Mouse (Mus musculus) c-Kit-positive CD71-negative TER-119-negative erythroid progenitor cells, embryonic 14.5 days (primary cell): Measurements from ENCODE around the gene Sftpa1.

ENCODE experiments used
- DNase-seq: peaks from one replicate; pipeline ENCODE4 v3.0.0-alpha.2; 2013; ENCODE audit warnings: low read depth

The Sftpa1 gene

DNA sequence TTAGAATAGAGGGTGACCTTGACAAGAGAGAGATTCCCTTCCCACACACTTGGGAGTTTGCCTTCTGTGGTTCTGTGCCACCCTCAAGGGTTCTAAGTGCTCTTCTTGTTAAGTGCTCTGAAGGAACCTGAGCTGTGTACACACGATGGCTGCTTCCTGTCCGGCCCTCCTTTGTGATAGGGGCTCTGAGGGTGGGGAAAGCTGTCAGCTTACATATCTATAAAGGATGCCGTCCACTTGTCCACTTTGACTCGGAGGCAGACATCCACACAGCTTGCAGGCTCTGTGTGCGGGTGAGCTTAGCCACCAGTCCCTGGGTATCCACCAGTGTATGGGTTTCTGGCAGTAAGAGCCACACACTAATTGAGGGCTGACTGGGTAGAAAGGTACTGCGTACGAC is at the start of gene Sftpa1:
Gene Sftpa1 (plus strand): TSS at position 243 of the 400 bp plus-strand sequence.
- no peak for DNase-seq

- no peak for DNase-seq
Measured at GRCm38 (mm10) chr14:41082408-41082807, 49.2 kb upstream of the Sftpa1 start.

DNA sequence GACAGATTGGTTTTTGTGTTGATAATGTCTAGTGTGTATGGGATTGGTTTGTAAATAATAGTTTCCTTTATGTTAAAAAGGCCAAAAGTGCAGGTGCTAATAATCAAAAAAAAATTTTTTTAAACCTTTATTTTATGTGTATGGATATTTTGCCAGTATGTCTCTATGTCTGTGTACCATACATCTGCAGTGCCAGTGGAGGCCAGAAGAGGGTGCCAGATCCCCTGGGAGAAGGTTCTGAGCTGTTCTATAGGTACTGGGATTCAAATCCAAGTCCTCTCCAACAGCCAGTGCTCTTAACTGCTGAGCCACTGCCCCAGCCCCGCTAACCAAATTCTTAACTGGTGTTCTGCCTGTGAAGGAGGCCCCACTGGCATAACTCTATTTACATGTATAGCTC is 44.1 kb upstream of the Sftpa1 start:
- DNase-seq: peak; percentile 6

DNA sequence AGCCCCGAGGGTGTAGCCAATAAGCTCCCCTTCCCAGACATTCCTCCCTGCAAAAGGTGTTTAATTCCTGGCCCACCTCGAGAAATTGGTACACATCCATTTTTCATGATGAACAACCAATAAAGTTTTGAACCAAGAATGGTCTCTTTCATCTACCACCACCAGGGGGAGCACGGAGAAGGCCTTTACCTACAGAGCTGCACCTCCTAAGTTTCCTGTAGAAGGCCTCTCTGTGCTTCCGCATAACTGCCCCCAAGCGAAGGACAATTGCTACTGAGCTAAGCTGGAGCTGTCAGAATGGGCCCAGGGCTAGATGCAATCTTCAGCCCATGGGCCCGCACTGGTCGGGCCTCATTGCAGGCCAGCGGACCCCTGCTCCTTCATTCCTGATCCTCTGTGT is 40.8 kb upstream of the Sftpa1 start:
- DNase-seq: peak; percentile 18

DNA sequence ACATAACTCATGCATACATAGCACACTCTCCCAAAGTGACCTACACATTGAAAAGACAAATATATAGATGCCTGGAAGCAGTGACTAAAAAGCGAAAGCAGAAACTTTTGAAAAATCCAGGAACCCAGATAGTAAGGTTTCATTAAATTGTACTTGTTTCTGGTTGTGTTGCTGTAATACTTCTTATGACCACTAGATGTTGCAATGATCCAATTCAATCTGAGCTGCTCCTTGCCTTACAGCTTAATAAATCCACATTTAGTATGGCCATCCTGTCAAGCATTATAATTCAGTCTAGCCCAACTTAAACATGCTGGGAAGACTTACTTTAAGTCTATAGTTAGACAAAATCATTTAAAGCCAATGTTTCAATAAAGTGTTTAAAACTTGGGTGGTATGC is 37.5 kb upstream of the Sftpa1 start:
- no peak for DNase-seq

DNA sequence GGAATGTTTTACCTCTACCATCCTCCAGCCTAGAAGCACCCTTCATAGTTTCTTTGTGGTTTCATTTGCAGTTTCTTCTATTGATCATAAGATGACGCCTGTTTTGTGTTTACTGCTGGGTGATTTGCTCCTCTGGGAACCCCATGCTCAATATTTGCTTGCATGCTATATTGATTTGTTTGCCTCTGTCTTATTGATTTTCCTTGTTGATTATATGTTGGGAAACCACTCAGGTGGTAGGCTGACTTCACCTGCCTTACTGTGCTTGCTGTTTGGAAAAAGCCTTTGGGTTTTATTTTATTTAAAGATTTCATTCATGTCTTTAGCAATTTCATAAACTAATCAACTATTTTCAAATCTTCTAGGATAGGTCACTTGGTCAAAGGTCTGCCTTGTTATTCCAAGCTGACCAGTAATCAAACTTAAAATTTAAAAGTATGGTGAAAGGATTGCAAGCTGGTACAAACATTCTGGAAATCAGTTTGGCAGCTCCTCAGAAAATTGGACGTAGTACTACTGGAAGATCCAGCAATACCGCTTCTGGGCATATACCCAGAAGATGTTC is 35.2 kb upstream of the Sftpa1 start:
- DNase-seq: no peak

- no peak for DNase-seq
Measured at GRCm38 (mm10) chr14:41098726-41099125, 32.9 kb upstream of the Sftpa1 start.

DNA sequence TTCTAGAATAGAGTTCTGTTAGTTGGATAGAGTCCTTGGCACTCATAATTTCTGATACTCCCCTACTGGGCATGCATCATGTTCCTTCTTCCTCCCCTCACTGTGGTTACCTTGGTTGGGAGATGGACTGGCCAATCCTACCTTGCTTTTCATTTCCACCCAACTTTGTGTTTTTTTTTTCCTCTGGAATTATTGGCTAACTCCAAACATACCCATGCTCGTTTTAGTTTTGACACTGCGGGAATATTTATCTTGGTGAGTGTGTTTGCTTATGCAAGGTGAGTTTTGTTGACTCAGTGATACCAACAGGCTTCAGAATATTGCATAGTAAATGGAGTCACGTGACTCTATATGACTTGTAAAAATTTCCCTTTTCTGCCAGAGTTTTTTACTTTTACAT is 30.9 kb upstream of the Sftpa1 start:
- DNase-seq: no peak

DNA sequence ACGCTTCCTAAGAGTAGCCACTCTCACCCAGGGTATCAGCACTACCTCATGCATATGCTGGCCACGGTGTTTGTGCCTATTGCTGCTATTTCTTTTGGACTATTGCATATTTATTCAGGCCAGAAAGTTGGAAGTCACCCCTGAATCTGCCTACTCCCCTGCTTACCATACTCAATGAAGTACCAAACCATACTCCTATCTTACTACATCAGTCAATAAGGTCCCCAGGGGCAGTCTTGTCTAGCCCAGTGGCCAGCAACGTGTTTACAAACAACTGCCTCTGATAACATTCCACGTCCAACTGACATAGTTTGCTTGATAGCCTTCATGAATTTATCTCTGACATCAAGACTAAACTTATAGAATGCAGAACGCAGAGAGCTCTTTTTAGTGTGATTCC is 30.3 kb upstream of the Sftpa1 start:
- DNase-seq: no peak

DNA sequence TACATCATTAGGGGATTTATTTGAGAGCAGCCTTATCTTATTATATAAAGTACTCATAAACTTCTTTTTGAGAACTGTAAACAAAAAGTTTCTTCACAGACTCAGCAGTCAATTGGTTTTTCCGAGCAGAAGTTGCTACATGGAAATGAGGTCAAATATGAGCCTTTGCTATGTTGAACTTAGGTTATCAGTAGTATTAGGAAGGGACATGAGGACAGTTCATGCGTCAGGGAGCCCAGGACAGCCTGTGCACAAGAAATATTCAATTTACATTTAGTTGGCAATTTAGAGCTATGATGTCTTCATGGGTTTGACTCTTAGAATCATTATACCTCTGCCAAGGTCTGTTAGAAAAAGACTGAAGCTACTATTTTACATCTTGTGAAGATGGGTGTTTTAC is 29.3 kb upstream of the Sftpa1 start:
- no peak for DNase-seq

- DNase-seq: no peak
Measured at GRCm38 (mm10) chr14:41104853-41105444, 26.6 kb upstream of the Sftpa1 start, which contains the start of gene Mat1a. Gene Mat1a, plus strand, starts transcription at chr14:41105035.

- no peak for DNase-seq
Measured at GRCm38 (mm10) chr14:41111031-41111668, 20.4 kb upstream of the Sftpa1 start.

- DNase-seq: no peak
Measured at GRCm38 (mm10) chr14:41112944-41113343, 18.6 kb upstream of the Sftpa1 start.

DNA sequence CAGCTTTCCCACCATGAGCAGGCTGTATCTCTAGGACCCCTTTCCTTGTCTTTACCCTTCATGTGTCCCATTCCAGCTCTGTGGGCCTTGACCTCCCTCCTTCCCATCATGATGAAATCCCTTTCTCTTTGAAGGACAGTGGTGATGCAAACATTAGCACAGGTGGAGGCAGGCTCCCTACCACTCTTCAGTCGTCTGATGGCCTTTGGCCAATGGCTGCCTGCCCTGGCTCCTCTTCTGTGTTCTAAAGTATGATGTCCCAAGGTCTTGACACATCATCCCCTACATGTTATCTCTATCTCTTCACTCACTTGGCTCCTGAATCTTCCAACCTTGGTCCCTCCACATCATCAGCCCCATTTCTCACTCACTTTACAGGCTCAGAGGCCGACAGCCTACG is 15.3 kb upstream of the Sftpa1 start:
- DNase-seq: no peak

DNA sequence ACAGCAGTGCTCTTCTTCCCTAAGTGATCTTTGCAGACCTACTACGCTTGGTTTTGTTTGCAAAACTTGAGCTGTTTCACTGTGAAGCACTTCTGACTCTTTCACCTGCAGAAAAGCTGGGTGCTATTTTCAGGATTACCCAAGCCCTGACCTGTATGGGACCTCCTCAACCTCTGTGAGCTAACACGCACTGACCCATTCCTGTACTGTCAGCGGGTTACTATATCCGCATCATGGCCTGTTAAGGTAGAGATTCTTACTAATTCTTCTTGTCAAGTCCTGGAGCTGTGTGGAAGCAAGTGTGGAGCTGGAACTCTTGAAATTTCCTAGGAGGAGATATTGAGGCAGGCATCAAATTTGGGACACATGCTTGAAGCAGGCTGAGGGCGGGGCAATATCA is 6.9 kb upstream of the Sftpa1 start:
- no peak for DNase-seq

DNA sequence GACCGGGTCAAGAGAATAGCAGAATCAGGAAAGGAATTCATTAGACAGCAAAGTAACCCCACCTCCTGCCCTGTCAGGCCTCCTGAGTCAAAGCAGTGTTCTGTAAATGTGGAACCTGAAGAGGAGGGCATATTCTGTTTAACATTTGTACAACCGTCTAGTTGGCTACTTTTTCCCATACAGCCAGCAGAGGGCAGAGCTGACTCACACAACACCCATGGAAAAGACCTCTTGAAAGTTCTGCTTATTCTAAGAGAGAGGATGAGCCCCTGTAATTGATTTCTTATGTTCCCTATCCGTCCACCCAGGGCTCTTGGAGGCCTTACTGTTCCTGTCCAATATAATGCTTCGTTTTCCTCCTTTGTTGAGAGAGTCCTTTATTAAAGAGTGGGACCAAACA is 3.6 kb upstream of the Sftpa1 start:
- DNase-seq: peak; percentile 3

- no peak for DNase-seq
Measured at GRCm38 (mm10) chr14:41137006-41137405, 5.4 kb downstream of the Sftpa1 start.

GRCm38 (mm10) chr14:41140686-41141085 is 9.1 kb downstream of the Sftpa1 start:
- DNase-seq: no peak

DNA sequence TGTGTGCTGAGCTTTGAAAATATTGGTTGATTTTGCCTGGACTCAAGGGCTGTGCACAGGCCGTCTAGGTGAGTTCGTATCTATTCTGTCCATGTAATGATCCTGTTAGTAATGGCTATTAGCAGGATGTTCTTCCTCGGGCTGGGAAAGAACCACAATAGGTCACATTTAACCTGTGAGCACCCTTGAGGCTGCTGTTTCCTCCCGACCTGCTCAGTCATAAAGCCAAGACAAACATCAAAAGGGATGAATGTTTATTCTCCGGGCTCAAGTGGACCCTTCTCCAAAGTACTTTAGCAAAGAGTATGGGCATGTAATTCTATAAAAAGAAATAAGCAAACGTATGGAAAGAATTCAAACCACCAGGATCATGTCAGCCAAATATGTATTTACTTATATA is 14.5 kb downstream of the Sftpa1 start:
- DNase-seq: no peak

DNA sequence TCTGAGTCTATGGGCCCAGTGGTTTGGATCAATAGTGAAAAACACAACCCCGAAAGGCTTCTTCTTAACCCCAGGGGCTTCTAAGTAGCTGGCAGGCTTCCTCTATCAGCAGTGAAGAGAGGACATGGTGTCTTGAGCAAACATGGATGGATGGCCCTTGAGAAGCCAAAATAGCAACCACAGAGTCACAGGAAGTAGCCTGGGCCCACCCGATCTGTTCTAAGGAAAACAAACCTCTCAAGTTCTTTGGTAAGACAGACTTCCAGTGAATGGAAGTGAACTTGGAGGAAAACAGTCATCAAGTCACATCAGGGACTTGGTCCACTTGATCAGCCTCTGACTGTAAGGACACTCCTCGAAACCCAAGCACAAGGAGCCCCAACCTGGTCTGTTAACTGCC is 15.3 kb downstream of the Sftpa1 start:
- DNase-seq: no peak

DNA sequence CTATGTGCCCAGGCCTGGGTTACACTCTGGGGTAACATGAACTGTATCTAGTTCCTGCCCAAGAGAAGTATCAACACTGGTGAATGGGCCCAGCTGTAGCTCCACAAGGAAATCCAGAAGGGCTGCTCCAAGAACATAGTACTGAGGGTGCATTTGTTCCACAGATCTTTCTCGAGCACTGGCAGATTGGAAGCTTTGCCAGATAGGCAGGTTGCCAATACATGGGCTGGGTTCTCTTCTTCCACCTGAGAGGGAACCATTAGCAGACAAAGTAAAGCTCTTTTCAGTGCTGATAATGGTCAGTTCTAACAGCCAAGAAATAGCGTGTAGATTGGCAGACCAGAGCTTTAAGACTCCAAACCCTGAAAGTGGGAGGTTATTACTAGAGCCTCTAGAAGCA is 15.8 kb downstream of the Sftpa1 start:
- no peak for DNase-seq

GRCm38 (mm10) chr14:41151220-41151898 is 19.8 kb downstream of the Sftpa1 start, which contains the start of gene Mbl1:
Gene Mbl1, plus strand, starts transcription at chr14:41151458.
- DNase-seq: no peak

DNA sequence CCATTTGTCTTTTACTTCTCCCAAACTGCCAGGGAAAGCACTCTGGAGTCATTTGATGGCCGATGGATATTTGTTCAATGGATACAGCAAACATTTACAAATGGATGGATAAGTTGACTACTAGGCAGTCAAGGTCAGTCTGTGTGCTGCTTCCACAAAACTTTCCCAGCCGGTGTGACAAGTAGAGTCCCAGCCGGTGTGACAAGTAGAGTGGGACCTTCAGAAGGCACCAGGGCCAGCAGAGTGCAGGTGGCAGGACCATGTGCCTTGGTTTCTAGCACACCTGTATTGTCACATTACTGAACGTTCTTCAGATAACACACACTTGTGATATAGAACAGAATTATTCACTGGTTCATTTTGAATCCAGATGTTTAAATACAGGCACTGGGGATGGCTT is 28.5 kb downstream of the Sftpa1 start:
- no peak for DNase-seq
